Mouse (Mus musculus): ENCODE measurements around the gene Lypd5. TPM values are rescaled to one million over a fixed set of nuclear protein-coding genes. Genes with fewer than 3 reads are reported as not detected.
A peak's percentile ranks its signal among the peaks of the same experiment; 100 is the strongest.
"Not testable (repeated sequence)": the region's sequence is repeated elsewhere in the genome, so short reads cannot be mapped to it uniquely, and the experiment has no call there.

Lypd5 gene
- polyA plus RNA-seq, 1 experiment from 2014 or later = not detected

DNA sequence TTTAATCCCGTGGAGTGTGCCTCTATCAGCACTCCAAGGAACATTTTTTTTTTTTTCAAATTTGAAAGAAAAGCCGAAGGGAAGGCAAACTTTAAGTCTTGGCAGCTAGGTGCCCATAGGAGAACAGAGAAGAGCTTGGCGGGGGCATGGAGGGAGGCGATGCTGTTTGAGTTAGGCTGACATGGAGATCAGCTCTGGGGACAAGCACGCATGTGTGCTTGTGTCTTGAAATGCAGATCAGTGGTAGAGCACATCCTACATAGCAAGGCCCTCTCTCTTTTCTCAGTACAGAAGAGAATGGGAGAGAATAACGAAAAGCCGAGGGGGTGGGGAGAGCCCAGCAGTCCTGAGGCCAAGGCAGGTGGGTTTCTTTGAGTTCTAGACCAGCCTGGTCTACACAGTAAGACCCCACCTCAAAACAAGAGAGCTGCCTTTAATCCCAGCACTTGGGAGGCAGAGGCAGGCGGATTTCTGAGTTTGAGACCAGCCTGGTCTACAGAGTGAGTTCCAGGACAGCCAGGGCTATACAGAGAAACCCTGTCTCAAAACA is 49.4 kb downstream of the Lypd5 start:
- DNase-seq (ENCODE audit: low spot score, missing footprints) = peak; percentile 56
- Histone ChIP-seq H3K36me3 (ENCODE audit: control insufficient read depth, insufficient read depth, low read length) (peaks cover 3% of the 10 kb centered on the region; the same call in 1 of the 2 replicates), H3K27ac (ENCODE audit: low read depth, low read length) (no peak overlapping the region), H3K4me1 (ENCODE audit: control insufficient read depth, insufficient read depth, low read length) (no peaks in the 10 kb centered on the region; the same call in 1 of the 2 replicates), H3K9me3 (ENCODE audit: control insufficient read depth, low read length) (no peaks in the 10 kb centered on the region; the same call in 1 of the 2 replicates), H3K27me3 (ENCODE audit: control insufficient read depth, insufficient read depth, low read length) (no peaks in the 10 kb centered on the region), H3K4me2 (no peak overlapping the region), H3K4me3 (ENCODE audit: low read depth, low read length) (no peak overlapping the region), H3K9ac (ENCODE audit: low read length) (no peak overlapping the region)
- no peak for ATAC-seq (ENCODE audit: low FRiP score)
- WGBS = 95% methylated on average over 8 of the region's 8 CpGs

DNA sequence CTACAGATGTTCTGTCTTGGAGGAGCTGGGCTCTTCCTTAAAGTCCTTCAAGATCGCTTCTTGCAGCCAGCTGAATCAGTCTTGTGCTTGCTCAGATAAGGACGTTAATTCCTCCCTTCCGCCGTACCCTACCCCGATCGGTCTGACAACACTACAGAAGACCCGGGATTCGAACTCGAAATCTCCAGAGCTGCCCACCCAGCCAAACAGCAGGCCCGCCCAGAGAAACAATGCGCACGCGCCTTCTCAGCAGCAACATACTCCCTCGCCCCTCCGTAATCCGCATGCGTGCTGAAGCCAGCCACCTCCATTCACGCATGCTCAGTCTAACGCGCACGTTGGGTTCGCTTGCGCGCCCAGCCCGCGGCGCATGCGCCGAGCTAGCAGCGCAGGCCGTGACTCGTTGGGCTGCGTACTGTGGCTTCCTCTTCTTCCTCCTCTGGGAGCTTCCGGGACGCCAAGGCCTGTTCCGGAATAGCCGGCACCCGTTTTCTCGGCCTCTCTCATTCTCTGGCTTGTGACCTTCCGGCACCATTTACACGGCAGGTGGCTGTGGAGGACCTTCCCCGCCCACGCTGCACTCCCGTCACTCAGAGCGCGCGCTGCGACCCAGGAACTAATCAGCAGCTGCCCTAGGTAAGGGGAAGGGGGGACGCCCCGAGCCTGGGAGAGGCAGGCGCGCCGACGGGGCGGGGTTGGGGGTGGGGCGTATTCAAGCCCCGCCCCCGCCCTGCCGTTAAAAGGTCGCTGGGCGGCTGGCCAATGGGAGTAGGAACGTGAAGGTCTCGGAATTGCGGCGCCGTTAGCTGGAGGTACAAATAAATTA is 50.5 kb downstream of the Lypd5 start, which contains the start of gene Smg9:
Smg9 (plus strand) TSS at position 364 of the 826 bp plus-strand sequence.
- DNase-seq (ENCODE audit: low spot score, missing footprints) = peak; percentile 100
- no peaks in the 10 kb centered on the region for H3K27me3 ChIP-seq (ENCODE audit: control insufficient read depth, insufficient read depth, low read length)
- H3K4me3 ChIP-seq (ENCODE audit: low read depth, low read length) = peak within 1 kb of the TSS; percentile 49
- peak within 1 kb of the TSS; percentile 65 for H3K9ac ChIP-seq (ENCODE audit: low read length)
- peak within 1 kb of the TSS; percentile 62 for H3K4me2 ChIP-seq
- H3K27ac ChIP-seq (ENCODE audit: low read depth, low read length) = peak within 1 kb of the TSS; percentile 84
- H3K9me3 ChIP-seq (ENCODE audit: control insufficient read depth, low read length) = no peaks in the 10 kb centered on the region; the same call in 1 of the 2 replicates
- ATAC-seq (ENCODE audit: low FRiP score) = peak; percentile 96
- 2% methylated on average over 66 of the region's 66 CpGs for WGBS
- no peaks in the 10 kb centered on the region; the same call in 1 of the 2 replicates for H3K4me1 ChIP-seq (ENCODE audit: control insufficient read depth, insufficient read depth, low read length)
- H3K36me3 ChIP-seq (ENCODE audit: control insufficient read depth, insufficient read depth, low read length) = peaks cover 3% of the 10 kb centered on the region; the same call in 1 of the 2 replicates

DNA sequence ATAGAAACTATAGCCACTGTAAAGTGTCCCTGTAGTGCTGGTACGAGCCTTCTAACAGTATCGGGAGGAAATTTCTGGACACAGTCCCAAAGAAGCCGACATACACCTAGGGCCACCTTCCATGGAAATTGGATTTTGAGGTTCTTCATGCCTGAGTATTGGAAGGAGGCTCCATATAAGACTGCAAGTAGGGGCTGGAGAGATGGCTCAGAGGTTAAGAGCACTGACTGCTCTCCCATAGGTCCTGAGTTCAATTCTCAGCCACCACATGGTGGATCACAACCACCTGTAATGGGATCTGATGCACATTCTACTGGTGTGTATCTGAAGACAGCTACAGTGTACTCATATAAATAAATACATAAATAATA is 51.1 kb downstream of the Lypd5 start:
- Histone ChIP-seq H3K4me1 (ENCODE audit: control insufficient read depth, insufficient read depth, low read length) (no peaks in the 10 kb centered on the region; the same call in 1 of the 2 replicates), H3K4me2 (peak overlapping the region; percentile 62), H3K36me3 (ENCODE audit: control insufficient read depth, insufficient read depth, low read length) (peaks cover 3% of the 10 kb centered on the region; the same call in 1 of the 2 replicates), H3K27me3 (ENCODE audit: control insufficient read depth, insufficient read depth, low read length) (no peaks in the 10 kb centered on the region), H3K9me3 (ENCODE audit: control insufficient read depth, low read length) (no peaks in the 10 kb centered on the region; the same call in 1 of the 2 replicates), H3K9ac (ENCODE audit: low read length) (peak overlapping the region; percentile 65), H3K27ac (ENCODE audit: low read depth, low read length) (peak overlapping the region; percentile 84; the same call in 1 of the 2 replicates), H3K4me3 (ENCODE audit: low read depth, low read length) (peak overlapping the region; percentile 49)
- 26% methylated on average over 3 of the region's 3 CpGs for WGBS
- ATAC-seq (ENCODE audit: low FRiP score) (no peak), DNase-seq (ENCODE audit: low spot score, missing footprints) (no peak)

DNA sequence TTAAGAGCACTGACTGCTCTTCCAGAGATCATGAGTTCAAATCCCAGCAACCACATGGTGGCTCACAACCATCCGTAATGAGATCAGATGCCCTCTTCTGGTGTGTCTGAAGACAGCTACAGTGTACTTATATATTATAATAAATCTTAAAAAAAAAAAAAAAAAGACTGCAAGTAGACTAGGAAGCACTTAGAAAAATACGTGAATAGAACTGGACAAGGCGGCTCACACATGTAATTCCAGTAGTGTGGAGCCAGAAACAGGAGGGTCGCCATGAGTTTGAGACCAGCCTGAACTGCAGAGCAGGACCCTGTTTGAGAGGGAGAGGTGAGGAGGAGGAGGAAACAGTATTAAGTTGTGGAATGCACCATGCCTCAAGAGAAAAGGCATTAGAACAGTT is 51.5 kb downstream of the Lypd5 start:
- peak overlapping the region; percentile 62; the same call in 1 of the 2 replicates for H3K4me2 ChIP-seq
- not testable (repeated sequence) for H3K9me3 ChIP-seq (ENCODE audit: control insufficient read depth, low read length); H3K4me1 ChIP-seq (ENCODE audit: control insufficient read depth, insufficient read depth, low read length); H3K9ac ChIP-seq (ENCODE audit: low read length); H3K27ac ChIP-seq (ENCODE audit: low read depth, low read length); ATAC-seq (ENCODE audit: low FRiP score); H3K27me3 ChIP-seq (ENCODE audit: control insufficient read depth, insufficient read depth, low read length); H3K36me3 ChIP-seq (ENCODE audit: control insufficient read depth, insufficient read depth, low read length); DNase-seq (ENCODE audit: low spot score, missing footprints)
- peak overlapping the region; percentile 49 for H3K4me3 ChIP-seq (ENCODE audit: low read depth, low read length)
- WGBS = 90% methylated on average over 4 of the region's 4 CpGs

DNA sequence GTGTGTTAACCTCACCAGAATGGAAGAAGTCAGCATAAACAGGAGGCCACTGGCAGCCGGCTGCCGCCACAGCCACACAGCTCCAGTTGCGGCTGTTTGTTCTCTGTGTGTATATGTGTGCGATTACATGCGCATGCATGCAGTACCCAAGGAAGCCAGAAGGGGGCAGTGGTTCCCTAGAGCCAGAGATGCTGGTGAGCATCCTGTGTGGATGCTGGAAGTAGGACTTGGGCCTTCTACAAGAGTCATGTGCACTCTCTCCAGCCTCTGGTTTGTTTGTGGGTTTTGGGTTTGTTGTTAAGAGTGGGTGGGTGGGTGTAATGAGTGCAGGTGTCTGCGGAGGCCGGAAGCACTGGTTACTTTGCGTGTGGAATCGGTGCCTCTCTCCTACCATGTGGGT is 53.9 kb downstream of the Lypd5 start:
- no peaks in the 10 kb centered on the region; the same call in 1 of the 2 replicates for H3K4me1 ChIP-seq (ENCODE audit: control insufficient read depth, insufficient read depth, low read length)
- no peaks in the 10 kb centered on the region; the same call in 1 of the 2 replicates for H3K9me3 ChIP-seq (ENCODE audit: control insufficient read depth, low read length)
- peaks cover 6% of the 10 kb centered on the region for H3K36me3 ChIP-seq (ENCODE audit: control insufficient read depth, insufficient read depth, low read length)
- ATAC-seq (ENCODE audit: low FRiP score) = no peak
- no peak overlapping the region for H3K9ac ChIP-seq (ENCODE audit: low read length)
- DNase-seq (ENCODE audit: low spot score, missing footprints) = no peak
- no peaks in the 10 kb centered on the region for H3K27me3 ChIP-seq (ENCODE audit: control insufficient read depth, insufficient read depth, low read length)
- no peak overlapping the region for H3K4me2 ChIP-seq
- no peak overlapping the region for H3K4me3 ChIP-seq (ENCODE audit: low read depth, low read length)
- H3K27ac ChIP-seq (ENCODE audit: low read depth, low read length) = no peak overlapping the region
- WGBS = over 99% methylated on average over 9 of the region's 9 CpGs

Small RNAs within 50 kb of the gene (microRNA-seq; reads per million reads assigned to microRNA genes)
- not detected for gene Gm27592

Other genes with a start within 250 kb of the Lypd5 start
- gene Zfp112, start 236.9 kb upstream of the Lypd5 start, polyA plus RNA-seq (2014; fragmentation: Nextera tagmentation; extraction: Ambion mirVana) = 4.1 and 4.3 TPM in 2 replicates
- 13.5 and 16.6 TPM in 2 replicates for gene Zfp235, start 215.0 kb upstream of the Lypd5 start, polyA plus RNA-seq (2014; fragmentation: Nextera tagmentation; extraction: Ambion mirVana)
- 4.6 and 4.8 TPM in 2 replicates for gene Zfp114, start 174.1 kb upstream of the Lypd5 start, polyA plus RNA-seq (2014; fragmentation: Nextera tagmentation; extraction: Ambion mirVana)
- gene Zfp111, start 137.8 kb upstream of the Lypd5 start, polyA plus RNA-seq (2014; fragmentation: Nextera tagmentation; extraction: Ambion mirVana) = 10.5 and 11.3 TPM in 2 replicates
- gene Zfp109, start 111.6 kb upstream of the Lypd5 start, polyA plus RNA-seq (2014; fragmentation: Nextera tagmentation; extraction: Ambion mirVana) = 4.5 and 5.1 TPM in 2 replicates
- 2.5 and 2.7 TPM in 2 replicates for gene Zfp108, start 94.4 kb upstream of the Lypd5 start, polyA plus RNA-seq (2014; fragmentation: Nextera tagmentation; extraction: Ambion mirVana)
- gene Zfp93, start 78.8 kb upstream of the Lypd5 start, polyA plus RNA-seq (2014; fragmentation: Nextera tagmentation; extraction: Ambion mirVana) = 7.1 and 8.8 TPM in 2 replicates
- gene Zfp61, start 48.0 kb upstream of the Lypd5 start, polyA plus RNA-seq (2014; fragmentation: Nextera tagmentation; extraction: Ambion mirVana) = 37.1 and 40.8 TPM in 2 replicates
- gene Zfp94, start 32.5 kb upstream of the Lypd5 start, polyA plus RNA-seq (2014; fragmentation: Nextera tagmentation; extraction: Ambion mirVana) = 13.0 and 14.3 TPM in 2 replicates
- gene Tescl, start 15.3 kb upstream of the Lypd5 start, polyA plus RNA-seq (2014; fragmentation: Nextera tagmentation; extraction: Ambion mirVana) = 0.26 TPM in 1 of 2 replicates, not detected in the other
- gene Kcnn4, start 21.1 kb downstream of the Lypd5 start, polyA plus RNA-seq (2014; fragmentation: Nextera tagmentation; extraction: Ambion mirVana) = 2.8 and 3.4 TPM in 2 replicates
- 18.7 and 20.9 TPM in 2 replicates for gene Smg9, start 50.4 kb downstream of the Lypd5 start, polyA plus RNA-seq (2014; fragmentation: Nextera tagmentation; extraction: Ambion mirVana)
- gene Irgc1, start 103.1 kb downstream of the Lypd5 start, polyA plus RNA-seq (2014; fragmentation: Nextera tagmentation; extraction: Ambion mirVana) = not detected in 2 replicates
- 0.86 and 1.4 TPM in 2 replicates for gene Plaur, start 113.3 kb downstream of the Lypd5 start, polyA plus RNA-seq (2014; fragmentation: Nextera tagmentation; extraction: Ambion mirVana)
- gene Cadm4, start 132.8 kb downstream of the Lypd5 start, polyA plus RNA-seq (2014; fragmentation: Nextera tagmentation; extraction: Ambion mirVana) = 6.6 and 6.7 TPM in 2 replicates
- gene Zfp428, start 157.8 kb downstream of the Lypd5 start, polyA plus RNA-seq (2014; fragmentation: Nextera tagmentation; extraction: Ambion mirVana) = 83.8 and 83.9 TPM in 2 replicates
- 0.55 and 0.59 TPM in 2 replicates for gene AC161166.1, start 163.3 kb downstream of the Lypd5 start, polyA plus RNA-seq (2014; fragmentation: Nextera tagmentation; extraction: Ambion mirVana)
- gene Irgq, start 181.5 kb downstream of the Lypd5 start, polyA plus RNA-seq (2014; fragmentation: Nextera tagmentation; extraction: Ambion mirVana) = 13.4 and 14.0 TPM in 2 replicates
- not detected in 2 replicates for gene Pinlyp, start 196.9 kb downstream of the Lypd5 start, polyA plus RNA-seq (2014; fragmentation: Nextera tagmentation; extraction: Ambion mirVana)
- 91.9 and 101 TPM in 2 replicates for gene Xrcc1, start 197.1 kb downstream of the Lypd5 start, polyA plus RNA-seq (2014; fragmentation: Nextera tagmentation; extraction: Ambion mirVana)
- gene Ethe1, start 238.3 kb downstream of the Lypd5 start, polyA plus RNA-seq (2014; fragmentation: Nextera tagmentation; extraction: Ambion mirVana) = 18.8 and 19.6 TPM in 2 replicates
- gene Zfp575, start 238.4 kb downstream of the Lypd5 start, polyA plus RNA-seq (2014; fragmentation: Nextera tagmentation; extraction: Ambion mirVana) = 1.0 and 1.4 TPM in 2 replicates

Measured in midbrain, embryonic 11.5 days (tissue).